Mouse (Mus musculus) embryonic facial prominence, embryonic 13.5 days (tissue): ENCODE results near the gene Itpr1. TPM values are rescaled to one million over a fixed set of nuclear protein-coding genes. Genes with fewer than 3 reads are reported as not detected.

Experiments
- ATAC-seq: fragments of 200-750 bp; cut with Nextera tagmentation; 2 replicates; pipeline ENCODE4 v1.8.0; 2017; ENCODE audit warnings: low read depth; ENCODE audit not compliant: insufficient number of reproducible peaks, insufficient read depth, low FRiP score, low TSS enrichment
- H3K27ac ChIP-seq: fragments of 300-500 bp; sonication (generic); 2 replicates; pipeline ENCODE4 v1.5.1; 2015; ENCODE audit warnings: moderate library complexity, mild to moderate bottlenecking, inconsistent platforms
- H3K27me3 ChIP-seq: fragments of 300-500 bp; sonication (generic); 2 replicates; pipeline ENCODE4 v1.6.1; 2015; ENCODE audit warnings: mild to moderate bottlenecking, inconsistent platforms
- H3K36me3 ChIP-seq: fragments of 300-500 bp; sonication (generic); 2 replicates; pipeline ENCODE4 v1.6.1; 2015; ENCODE audit warnings: mild to moderate bottlenecking, inconsistent platforms
- H3K4me1 ChIP-seq: fragments of 300-500 bp; sonication (generic); 2 replicates; pipeline ENCODE4 v1.6.1; 2015; ENCODE audit warnings: inconsistent platforms
- H3K4me2 ChIP-seq: fragments of 300-500 bp; sonication (generic); 2 replicates; pipeline ENCODE4 v1.6.1; 2015; ENCODE audit warnings: moderate library complexity, mild to moderate bottlenecking, inconsistent platforms
- H3K4me3 ChIP-seq: fragments of 300-500 bp; sonication (generic); 2 replicates; pipeline ENCODE4 v1.5.1; 2015; ENCODE audit warnings: mild to moderate bottlenecking, inconsistent platforms
- H3K9ac ChIP-seq: fragments of 300-500 bp; sonication (generic); 2 replicates; pipeline ENCODE4 v1.6.1; 2015; ENCODE audit warnings: mild to moderate bottlenecking, inconsistent platforms
- H3K9me3 ChIP-seq: fragments of 300-500 bp; sonication (generic); 2 replicates; pipeline ENCODE4 v1.6.1; 2016; ENCODE audit warnings: inconsistent platforms
- WGBS: fragments of 180-500 bp; shearing (Covaris S2); methylation state at CpG from one replicate; pipeline ENCODE4 v1.1.7; 2015; ENCODE audit warnings: mixed read lengths; 5-methylcytosine and 5-hydroxymethylcytosine counted together
- polyA plus RNA-seq: library from polyadenylated mRNA; unstranded; fragments of >200 nt; fragmentation: Nextera tagmentation; extraction: Ambion mirVana; gene quantifications from 2 replicates; pipeline ENCODE4 v1.2.1, GENCODE M21; 2015

The Itpr1 gene
- polyA plus RNA-seq, 1 experiment from 2014 or later, result 7.8 TPM

DNA sequence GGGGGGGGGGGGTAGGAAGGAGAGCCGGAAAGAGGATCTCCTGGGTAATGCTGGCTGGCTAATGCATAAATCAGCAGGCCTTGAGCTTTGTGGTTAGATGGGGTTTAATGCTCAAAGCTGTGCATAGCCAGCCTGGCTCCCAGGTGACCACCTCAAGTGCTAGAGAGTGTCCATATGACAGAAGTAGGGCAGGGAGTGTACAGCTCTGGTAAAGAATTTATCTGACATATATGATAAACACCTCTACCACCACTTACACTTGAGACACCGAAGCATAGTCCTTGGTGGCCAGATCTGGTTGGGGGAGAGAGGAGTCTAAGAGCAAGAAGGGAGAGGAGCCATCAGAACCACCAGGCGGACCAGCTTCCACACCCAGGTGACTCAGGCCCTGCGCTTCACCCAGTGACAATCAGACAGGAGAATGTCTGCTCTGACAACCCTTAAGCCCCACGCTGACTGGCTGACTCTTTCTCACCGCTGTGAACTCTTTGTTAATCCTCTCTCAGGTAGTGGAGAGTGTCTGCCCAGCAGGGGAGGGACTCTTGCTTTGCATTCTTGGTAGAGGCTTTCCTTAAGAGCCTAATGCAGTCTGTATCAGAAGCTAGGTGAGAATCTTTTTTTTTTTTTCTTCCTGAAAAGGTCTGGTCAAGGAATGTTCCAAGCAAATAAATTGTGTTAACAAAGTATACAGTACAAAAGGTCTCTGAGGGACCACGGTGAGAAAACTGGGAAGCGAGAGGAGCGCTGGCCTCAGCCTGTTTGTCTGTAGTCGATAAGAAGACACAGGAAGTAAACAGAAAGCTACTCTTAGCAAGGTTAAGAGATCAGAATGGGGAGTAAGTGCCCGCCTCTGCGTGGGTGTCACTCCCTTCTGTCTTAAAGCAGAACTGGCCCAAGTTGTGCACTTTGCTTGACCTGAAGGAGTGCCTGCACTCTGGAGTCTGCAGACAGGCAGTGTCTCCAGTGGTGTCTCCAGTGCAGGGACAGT, 318.7 kb downstream of the Itpr1 start:
- Histone ChIP-seq H3K36me3 (0 out of 2 replicates have a peak, but pooled peaks cover under 1% of the 10 kb centered on the region), H3K4me2 (no peak overlapping the region), H3K27ac (no peak overlapping the region), H3K4me3 (no peak overlapping the region), H3K9me3 (no peaks in the 10 kb centered on the region), H3K9ac (no peak overlapping the region), H3K27me3 (no peaks in the 10 kb centered on the region), H3K4me1 (peaks cover 23% of the 10 kb centered on the region)
- WGBS, result 41% methylated on average over 12 of the region's 12 CpGs
- ATAC-seq, result peak; percentile 26; the same call in 1 of the 2 replicates

DNA sequence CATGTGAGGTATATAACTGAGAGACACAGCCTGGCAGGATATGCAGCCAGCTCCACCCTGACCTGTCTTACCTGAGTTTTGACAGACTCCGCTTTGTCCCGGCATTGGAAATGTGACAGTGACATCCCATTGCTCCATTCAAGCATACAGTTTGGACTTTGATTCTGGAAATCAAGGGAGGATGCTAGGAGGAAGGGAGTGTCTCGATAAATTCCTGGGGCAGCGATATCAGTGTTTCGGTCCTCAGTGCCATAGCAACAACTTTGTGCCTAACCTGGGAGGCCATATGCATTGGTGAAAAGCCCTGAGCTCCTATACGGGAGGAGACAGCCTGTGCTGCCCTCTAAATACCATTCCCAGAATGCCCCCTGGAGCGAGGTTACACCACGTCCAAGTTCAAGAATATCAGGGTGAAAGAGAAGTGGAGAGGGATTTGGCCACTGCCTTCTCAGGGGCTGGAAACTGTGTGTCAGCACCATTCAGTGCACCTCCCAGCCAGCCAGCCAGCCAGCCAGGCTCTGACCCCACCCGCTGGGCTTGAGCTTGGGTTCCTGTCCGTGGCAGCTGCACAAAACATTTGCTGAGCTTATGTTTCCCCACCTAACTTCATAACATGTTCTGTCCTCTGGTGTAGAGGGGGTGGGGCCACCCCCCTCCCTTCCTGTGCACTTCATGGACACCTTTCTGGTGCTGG, 319.7 kb downstream of the Itpr1 start:
- Histone ChIP-seq H3K4me2 (no peak overlapping the region), H3K27ac (no peak overlapping the region), H3K36me3 (no peaks in the 10 kb centered on the region), H3K4me1 (peaks cover 28% of the 10 kb centered on the region), H3K4me3 (no peak overlapping the region), H3K9ac (no peak overlapping the region), H3K27me3 (no peaks in the 10 kb centered on the region), H3K9me3 (no peaks in the 10 kb centered on the region)
- 80% methylated on average over 10 of the region's 10 CpGs for WGBS
- ATAC-seq, result no peak

DNA sequence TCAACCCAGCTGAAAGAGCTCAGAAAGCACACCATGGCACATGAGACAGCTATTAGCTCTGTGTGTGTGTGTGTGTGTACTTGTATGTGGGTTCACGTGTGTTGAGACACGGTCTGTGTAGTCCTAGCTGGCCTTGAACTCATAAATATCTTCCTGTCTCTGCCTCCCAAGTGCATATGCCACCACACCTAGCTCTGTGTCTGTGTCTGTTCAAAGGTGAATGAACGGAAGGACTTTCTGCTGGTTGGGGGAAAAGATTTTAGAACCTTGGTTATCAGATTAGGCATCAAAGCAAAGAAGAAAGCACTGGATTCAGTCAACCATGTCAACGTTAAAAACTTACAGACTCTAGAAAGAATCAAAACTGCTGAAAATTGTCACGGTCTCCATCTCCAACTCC, 321.2 kb downstream of the Itpr1 start:
- Histone ChIP-seq H3K4me1 (peaks cover 28% of the 10 kb centered on the region), H3K36me3 (no peaks in the 10 kb centered on the region), H3K4me2 (no peak overlapping the region), H3K4me3 (no peak overlapping the region), H3K27ac (no peak overlapping the region), H3K9me3 (no peaks in the 10 kb centered on the region), H3K27me3 (no peaks in the 10 kb centered on the region), H3K9ac (no peak overlapping the region)
- no peak for ATAC-seq
- WGBS, result 74% methylated on average over 5 of the region's 5 CpGs

DNA sequence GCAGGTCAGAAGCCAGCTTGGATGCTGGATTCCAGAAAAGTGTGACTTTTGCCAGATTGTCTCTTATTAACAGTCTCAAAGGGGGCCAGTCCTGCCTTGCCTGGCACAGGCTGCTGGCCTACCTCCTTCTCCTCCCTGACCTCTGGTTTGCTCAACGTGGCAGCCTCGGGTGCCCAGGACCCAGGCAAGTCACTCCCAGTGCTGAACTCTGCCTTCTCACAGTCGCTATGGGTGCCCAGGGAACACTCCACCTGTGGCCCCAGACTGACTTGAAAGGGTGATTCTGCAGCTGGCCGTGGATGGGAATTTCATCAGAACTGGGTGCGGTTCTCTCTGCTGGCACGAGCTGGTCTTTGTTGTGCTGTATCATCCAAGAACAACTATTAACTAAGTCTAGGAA, 321.7 kb downstream of the Itpr1 start:
- 88% methylated on average over 6 of the region's 6 CpGs for WGBS
- ATAC-seq, result no peak
- Histone ChIP-seq H3K4me2 (no peak overlapping the region), H3K36me3 (no peaks in the 10 kb centered on the region), H3K9me3 (no peaks in the 10 kb centered on the region), H3K27ac (no peak overlapping the region), H3K27me3 (no peaks in the 10 kb centered on the region), H3K4me1 (peaks cover 28% of the 10 kb centered on the region), H3K9ac (no peak overlapping the region), H3K4me3 (no peak overlapping the region)

DNA sequence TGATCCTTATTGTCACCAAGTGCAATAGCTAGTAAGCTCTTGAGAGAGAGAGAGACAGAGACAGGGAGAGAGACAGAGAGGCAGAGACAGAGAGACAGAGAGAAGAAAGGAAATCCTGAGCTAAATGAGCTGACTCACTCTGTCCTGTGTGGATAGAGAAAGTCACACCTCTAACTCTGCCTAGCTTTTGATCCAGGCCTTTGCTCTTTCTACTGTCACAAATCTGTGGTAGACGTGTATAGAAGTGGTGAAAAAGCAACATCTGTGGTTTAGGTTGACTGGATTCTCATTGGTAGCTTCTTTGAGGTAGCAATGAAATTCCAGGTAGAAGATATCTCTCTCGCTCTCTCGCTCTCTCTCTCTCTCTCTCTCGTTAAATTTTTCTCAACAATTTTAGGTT, 322.4 kb downstream of the Itpr1 start:
- no peaks in the 10 kb centered on the region for H3K9me3 ChIP-seq
- H3K4me2 ChIP-seq, result no peak overlapping the region
- peaks cover 28% of the 10 kb centered on the region for H3K4me1 ChIP-seq
- WGBS, result 79% methylated on average over 4 of the region's 4 CpGs
- no peak overlapping the region for H3K27ac ChIP-seq
- no peak overlapping the region for H3K4me3 ChIP-seq
- ATAC-seq, result no peak
- no peaks in the 10 kb centered on the region for H3K27me3 ChIP-seq
- no peaks in the 10 kb centered on the region for H3K36me3 ChIP-seq
- no peak overlapping the region for H3K9ac ChIP-seq

DNA sequence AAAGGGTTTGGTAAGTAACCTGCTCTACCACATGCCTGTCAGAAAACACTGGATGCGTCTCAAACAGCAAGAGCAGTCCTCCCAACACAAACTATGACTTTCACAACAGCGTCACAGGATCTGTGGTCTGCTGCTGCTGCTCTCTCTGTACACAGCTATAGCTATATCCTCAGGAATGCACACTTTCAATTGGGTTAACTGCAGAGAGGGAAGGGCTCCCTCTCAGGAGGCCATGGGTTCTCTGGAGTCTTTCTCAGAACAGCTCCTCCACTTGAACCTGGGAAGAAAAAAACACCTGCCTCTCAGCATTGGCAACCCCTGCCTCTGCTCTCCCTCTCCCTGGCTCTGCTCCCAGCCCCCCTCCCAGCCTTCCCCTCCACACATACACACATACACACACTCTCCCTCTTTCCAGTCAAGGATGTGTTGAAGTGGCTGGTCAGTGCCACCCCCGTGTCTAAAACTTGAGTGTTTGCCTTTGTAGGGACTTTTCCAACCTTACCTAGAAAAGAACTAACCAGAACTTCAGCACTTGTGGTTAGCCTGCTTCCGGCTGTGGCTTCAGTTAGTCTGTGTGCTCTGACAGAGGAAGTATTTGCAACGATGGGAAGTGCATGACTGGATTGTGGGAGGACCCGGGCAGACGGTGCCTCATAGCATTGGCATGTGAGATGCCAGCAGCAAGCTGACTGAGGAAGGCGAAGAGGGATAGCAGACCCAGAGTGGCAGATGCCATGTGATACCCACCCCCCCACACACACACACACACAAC, 323.8 kb downstream of the Itpr1 start:
- H3K27me3 ChIP-seq, result no peaks in the 10 kb centered on the region
- no peak overlapping the region for H3K4me3 ChIP-seq
- no peak overlapping the region for H3K9ac ChIP-seq
- peaks cover 24% of the 10 kb centered on the region; the same call in 1 of the 2 replicates for H3K4me1 ChIP-seq
- no peak overlapping the region for H3K27ac ChIP-seq
- H3K36me3 ChIP-seq, result no peaks in the 10 kb centered on the region
- H3K4me2 ChIP-seq, result no peak overlapping the region
- 64% methylated on average over 8 of the region's 8 CpGs for WGBS
- ATAC-seq, result no peak
- no peaks in the 10 kb centered on the region for H3K9me3 ChIP-seq

DNA sequence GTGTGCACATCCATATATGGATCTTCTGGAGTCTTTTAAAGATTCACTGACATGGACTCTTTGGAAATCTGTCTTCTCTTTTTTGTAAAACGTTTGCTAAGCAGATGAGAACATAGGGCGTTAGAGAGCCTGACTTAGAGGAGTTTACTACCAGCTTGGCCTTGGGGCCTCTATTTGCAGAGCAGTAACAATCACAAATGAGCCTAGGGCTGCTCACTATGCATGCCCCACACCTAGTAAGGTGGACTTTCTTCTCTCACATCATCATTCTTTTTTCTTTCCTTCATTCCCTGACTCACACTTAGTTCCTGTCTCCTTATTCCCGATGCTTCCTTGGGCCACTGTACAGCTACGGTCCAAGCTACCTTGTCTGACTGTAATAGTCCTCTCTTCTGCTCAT, 325.5 kb downstream of the Itpr1 start:
- no peak overlapping the region for H3K9ac ChIP-seq
- 88% methylated on average over 4 of the region's 4 CpGs for WGBS
- no peaks in the 10 kb centered on the region for H3K27me3 ChIP-seq
- H3K4me3 ChIP-seq, result no peak overlapping the region
- H3K36me3 ChIP-seq, result peaks cover 4% of the 10 kb centered on the region; the same call in 1 of the 2 replicates
- no peak for ATAC-seq
- H3K27ac ChIP-seq, result no peak overlapping the region
- peaks cover 16% of the 10 kb centered on the region; the same call in 1 of the 2 replicates for H3K4me1 ChIP-seq
- no peak overlapping the region for H3K4me2 ChIP-seq
- H3K9me3 ChIP-seq, result no peaks in the 10 kb centered on the region

DNA sequence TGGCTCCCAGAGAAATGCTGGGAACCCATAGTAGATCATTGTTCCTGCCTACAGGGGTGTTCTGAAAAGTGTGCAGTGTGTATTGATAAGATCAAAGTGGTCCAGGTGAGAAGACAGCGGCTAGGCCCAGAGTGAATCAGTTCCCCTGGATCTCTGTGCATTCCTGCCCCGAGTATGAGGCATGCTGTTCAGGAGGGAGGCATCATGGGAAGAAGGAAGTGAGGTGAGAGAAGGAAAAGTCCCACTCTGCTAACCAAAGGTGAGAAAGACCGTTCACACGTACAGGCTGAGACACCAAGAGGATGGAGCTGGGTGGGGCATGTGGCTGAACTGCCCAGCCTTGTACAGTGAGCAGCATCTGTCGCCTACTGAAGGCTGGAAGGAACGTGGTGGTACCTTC, 327.5 kb downstream of the Itpr1 start:
- peaks cover 16% of the 10 kb centered on the region; the same call in 1 of the 2 replicates for H3K4me1 ChIP-seq
- no peaks in the 10 kb centered on the region for H3K27me3 ChIP-seq
- peaks cover 4% of the 10 kb centered on the region; the same call in 1 of the 2 replicates for H3K36me3 ChIP-seq
- H3K27ac ChIP-seq, result no peak overlapping the region
- no peak overlapping the region for H3K9ac ChIP-seq
- no peaks in the 10 kb centered on the region for H3K9me3 ChIP-seq
- 91% methylated on average over 6 of the region's 6 CpGs for WGBS
- no peak overlapping the region for H3K4me2 ChIP-seq
- no peak for ATAC-seq
- H3K4me3 ChIP-seq, result no peak overlapping the region

DNA sequence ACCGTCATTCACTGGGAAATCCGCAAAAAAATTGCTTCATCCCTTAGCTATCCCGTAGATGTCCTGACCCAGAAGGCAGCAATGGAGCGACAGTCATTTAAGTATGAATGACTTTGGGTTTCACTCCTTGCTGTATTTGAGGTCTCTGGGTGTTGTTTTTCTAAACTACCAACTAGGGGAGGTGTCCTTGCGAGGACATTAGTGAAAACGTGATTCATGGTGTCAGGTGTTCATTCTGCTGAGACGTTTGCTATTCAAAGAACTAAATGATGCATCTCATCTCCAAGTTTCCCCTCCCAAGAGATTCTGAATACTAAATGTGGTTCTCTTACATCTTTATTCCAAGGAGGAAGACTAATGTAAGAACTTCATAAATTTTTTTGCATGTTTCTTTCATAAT, 332.0 kb downstream of the Itpr1 start:
- H3K36me3 ChIP-seq, result peaks cover 4% of the 10 kb centered on the region; the same call in 1 of the 2 replicates
- H3K27ac ChIP-seq, result no peak overlapping the region
- H3K4me2 ChIP-seq, result no peak overlapping the region
- no peaks in the 10 kb centered on the region for H3K27me3 ChIP-seq
- 79% methylated on average over 7 of the region's 7 CpGs for WGBS
- ATAC-seq, result no peak
- no peak overlapping the region for H3K4me3 ChIP-seq
- no peaks in the 10 kb centered on the region for H3K4me1 ChIP-seq
- H3K9ac ChIP-seq, result no peak overlapping the region
- H3K9me3 ChIP-seq, result no peaks in the 10 kb centered on the region

DNA sequence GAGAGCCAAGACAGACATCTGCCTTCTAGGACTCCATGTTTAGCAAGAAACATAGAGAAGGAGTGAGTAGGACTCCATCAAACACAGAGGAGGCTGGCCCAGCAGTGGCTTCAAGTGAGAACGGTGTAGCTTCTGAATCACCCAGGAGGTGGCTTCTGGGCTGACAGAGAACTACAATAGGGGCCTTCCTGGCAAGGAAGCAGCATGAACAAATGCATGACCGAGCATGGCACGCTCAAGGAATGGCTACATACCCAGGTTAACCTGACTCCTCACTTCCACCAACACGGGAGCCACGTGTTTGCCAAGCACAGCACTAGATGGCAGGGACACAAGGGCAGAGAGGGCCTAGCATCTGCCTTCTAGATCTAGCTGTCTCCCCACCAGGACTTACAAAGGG, 332.6 kb downstream of the Itpr1 start:
- no peak overlapping the region for H3K4me3 ChIP-seq
- 85% methylated on average over 5 of the region's 5 CpGs for WGBS
- no peak for ATAC-seq

DNA sequence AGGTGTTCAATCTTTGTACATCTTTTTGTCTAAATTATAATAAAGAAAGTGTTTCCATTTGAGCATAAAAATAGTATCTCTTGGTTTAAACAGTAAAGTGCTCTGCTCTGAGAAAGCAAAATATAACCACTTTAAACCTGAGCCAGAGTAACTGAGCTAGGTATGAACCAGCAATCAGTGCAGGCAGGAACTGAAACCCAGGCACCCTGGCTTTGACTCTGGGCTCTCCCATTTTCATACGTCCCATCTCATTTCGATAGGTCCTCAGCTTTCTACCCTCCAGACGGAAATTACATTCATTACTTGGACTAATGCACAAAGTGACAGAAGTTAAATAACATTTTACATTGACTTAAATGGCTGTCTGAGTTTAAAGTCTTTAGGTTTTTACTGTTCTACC, 335.5 kb downstream of the Itpr1 start:
- Histone ChIP-seq H3K27ac (no peak overlapping the region), H3K9ac (no peak overlapping the region), H3K4me2 (no peak overlapping the region), H3K9me3 (no peaks in the 10 kb centered on the region), H3K4me3 (no peak overlapping the region), H3K4me1 (no peaks in the 10 kb centered on the region), H3K27me3 (no peaks in the 10 kb centered on the region), H3K36me3 (no peaks in the 10 kb centered on the region)
- no peak for ATAC-seq
- 90% methylated on average over 3 of the region's 3 CpGs for WGBS

More for the DNA sequence above, 332.6 kb downstream of the Itpr1 start:
- H3K27ac ChIP-seq, result no peak overlapping the region
- no peak overlapping the region for H3K4me2 ChIP-seq
- H3K9ac ChIP-seq, result no peak overlapping the region
- H3K9me3 ChIP-seq, result no peaks in the 10 kb centered on the region
- no peaks in the 10 kb centered on the region for H3K27me3 ChIP-seq
- H3K36me3 ChIP-seq, result peaks cover 4% of the 10 kb centered on the region; the same call in 1 of the 2 replicates
- H3K4me1 ChIP-seq, result no peaks in the 10 kb centered on the region
